Mouse (Mus musculus) spleen, adult 10 weeks (tissue): ENCODE measurements around the gene Htr3a. TPM values are rescaled to one million over a fixed set of nuclear protein-coding genes. Genes with fewer than 3 reads are reported as not detected.

ENCODE experiments used
- polyA plus RNA-seq: library from polyadenylated mRNA; stranded (reverse); fragments of 350-450 nt; fragmentation: Illumina TruSeq; extraction: RNeasy Lipid Tissue Mini Kit (QIAGEN cat#74804); gene quantifications from one replicate; pipeline ENCODE4 v1.2.3, GENCODE M21; 2015; ENCODE audit warnings: low replicate concordance; ENCODE audit not compliant: insufficient read depth

Gene Htr3a
- not detected for polyA plus RNA-seq

DNA sequence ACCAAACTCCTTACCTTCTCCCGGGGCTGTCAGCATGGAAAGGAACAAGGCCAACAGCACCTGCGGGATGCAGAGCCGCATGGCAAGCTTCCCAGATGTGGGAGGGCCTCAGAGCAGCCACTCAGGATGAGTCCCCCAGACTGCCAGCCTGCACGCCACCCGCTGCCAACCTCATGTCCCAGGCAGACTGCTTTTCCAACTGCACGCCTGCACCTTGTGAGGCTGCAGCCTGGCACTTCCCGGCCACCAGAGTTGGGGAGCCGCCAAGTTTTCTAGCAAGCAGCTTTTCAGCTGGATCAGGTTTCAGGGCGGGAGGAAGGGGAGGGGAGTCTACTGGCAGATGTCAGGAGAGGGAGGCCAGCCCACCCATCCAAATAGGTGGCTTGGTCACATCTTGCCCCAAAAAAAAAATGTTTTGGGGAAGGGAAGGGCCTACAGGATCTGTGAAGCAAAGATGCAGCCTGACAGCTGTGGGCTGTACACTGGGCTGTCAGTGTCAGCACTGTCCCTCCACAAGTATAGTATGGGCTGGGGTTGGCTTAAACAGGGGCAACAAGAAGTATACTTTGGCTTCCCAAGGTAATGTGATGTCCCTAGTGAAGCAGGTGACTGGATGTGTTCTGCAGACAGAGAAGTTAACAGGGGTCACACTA lies at the start of gene Htr3a:
Gene Htr3a (minus strand): TSS at position 215 of the 653 bp plus-strand sequence.

Other genes starting within 250 kb of the Htr3a start
- gene Zbtb16, start 74.9 kb downstream of the Htr3a start, polyA plus RNA-seq = 0.93 TPM
- gene Htr3b, start 53.9 kb upstream of the Htr3a start, polyA plus RNA-seq = not detected
- gene Usp28, start 74.3 kb upstream of the Htr3a start, polyA plus RNA-seq = 30.7 TPM
- gene Zw10, start 144.5 kb upstream of the Htr3a start, polyA plus RNA-seq = 45.4 TPM
- 0.23 TPM for gene Tmprss5, start 170.2 kb upstream of the Htr3a start, polyA plus RNA-seq